Mouse (Mus musculus): ENCODE data around the gene Ubqln4. TPM values are rescaled to one million over a fixed set of nuclear protein-coding genes. Genes with fewer than 3 reads are reported as not detected.

The Ubqln4 gene
- polyA plus RNA-seq, 1 experiment = 94.4 TPM

GRCm38 (mm10) chr3:88544955-88545591, 8.5 kb upstream of the Ubqln4 start:
- TF ChIP-seq GATA1 (IDR thresholded peaks at IDR 0.05; ENCODE audit: low read length) = no peak

GRCm38 (mm10) chr3:88546674-88547418, 6.7 kb upstream of the Ubqln4 start:
- no peak for TF ChIP-seq GATA1 (IDR thresholded peaks at IDR 0.05; ENCODE audit: low read length)

- TF ChIP-seq GATA1 (IDR thresholded peaks at IDR 0.05; ENCODE audit: low read length) = no peak
Measured at GRCm38 (mm10) chr3:88548180-88548917, 5.2 kb upstream of the Ubqln4 start, which contains the start of gene Rab25. TSS of gene Rab25 (minus strand) at chr3:88548300.

GRCm38 (mm10) chr3:88551586-88551985, 2.0 kb upstream of the Ubqln4 start:
- no peak for TF ChIP-seq GATA1 (IDR thresholded peaks at IDR 0.05; ENCODE audit: low read length)

DNA sequence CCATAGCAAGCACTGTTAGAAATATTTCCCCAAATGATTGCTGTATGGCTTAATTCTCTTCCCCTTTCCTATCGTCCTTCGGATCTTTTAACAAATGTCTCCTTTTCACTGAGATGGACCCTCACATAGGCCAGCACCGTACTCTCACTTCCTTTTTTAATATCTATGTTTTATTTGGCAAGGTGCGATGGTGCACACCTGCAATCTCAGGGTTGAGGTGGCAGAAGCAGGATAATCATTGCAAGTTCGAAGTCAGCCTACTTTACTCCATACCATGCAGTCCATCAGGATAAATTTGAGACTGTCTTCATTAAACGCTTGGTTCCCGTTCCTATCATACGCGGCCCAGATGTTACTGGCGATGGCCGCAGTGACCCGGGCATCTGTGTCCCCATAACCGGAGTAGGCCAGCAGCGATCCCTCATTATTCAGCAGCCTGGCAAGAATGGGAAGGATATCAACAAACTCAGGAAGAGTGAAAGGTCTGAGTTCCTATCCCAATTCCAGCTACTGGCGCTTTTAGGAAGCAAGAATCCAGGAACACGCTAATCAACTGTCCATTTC, 1.4 kb upstream of the Ubqln4 start:
- TF ChIP-seq GATA1 (IDR thresholded peaks at IDR 0.05; ENCODE audit: low read length) = no peak

DNA sequence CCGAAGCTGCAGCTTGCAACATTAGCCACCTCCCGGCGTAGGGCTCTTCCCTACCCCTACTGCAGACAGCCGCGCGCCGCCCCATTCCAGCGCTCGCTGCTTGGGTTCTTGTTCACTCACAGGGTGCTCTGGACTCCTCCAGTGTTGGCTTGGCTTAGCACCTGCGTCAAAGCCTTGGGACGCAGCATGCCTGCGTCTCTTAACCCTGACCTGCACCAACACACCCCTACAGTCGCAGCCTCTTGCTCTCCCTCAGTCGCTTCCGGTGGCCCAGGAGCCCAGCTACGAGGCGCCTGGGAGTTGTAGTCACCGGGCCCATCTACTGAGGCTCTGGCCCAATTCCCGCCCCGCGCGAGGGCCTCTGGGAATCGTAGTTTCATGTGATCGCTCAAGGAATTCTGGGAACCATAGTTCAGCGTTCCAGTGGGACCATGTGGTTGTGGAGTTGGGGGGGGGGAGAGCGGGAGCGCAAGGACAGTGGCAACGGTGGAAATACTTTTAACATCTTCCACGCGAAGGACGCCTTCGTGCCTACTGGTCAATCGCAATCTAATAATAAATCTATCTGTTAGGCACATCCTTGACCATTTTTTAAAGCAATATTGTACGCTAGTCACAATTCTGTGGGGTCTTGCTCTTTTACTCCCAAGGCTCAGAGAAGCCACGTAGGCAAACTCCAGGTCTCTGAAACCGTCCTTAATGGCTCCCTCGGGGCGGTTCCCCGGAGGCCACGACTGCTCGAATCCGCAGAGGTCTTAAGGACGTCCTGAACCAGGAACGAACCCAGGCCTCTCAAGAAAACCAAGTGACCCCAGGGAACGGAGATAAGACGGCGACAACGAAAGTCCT, 658 bp upstream of the Ubqln4 start, which contains the start of gene Lamtor2:
TSS of gene Lamtor2 (minus strand) at position 399 of the 849 bp plus-strand sequence.
- TF ChIP-seq GATA1 (IDR thresholded peaks at IDR 0.05; ENCODE audit: low read length) = no peak

DNA sequence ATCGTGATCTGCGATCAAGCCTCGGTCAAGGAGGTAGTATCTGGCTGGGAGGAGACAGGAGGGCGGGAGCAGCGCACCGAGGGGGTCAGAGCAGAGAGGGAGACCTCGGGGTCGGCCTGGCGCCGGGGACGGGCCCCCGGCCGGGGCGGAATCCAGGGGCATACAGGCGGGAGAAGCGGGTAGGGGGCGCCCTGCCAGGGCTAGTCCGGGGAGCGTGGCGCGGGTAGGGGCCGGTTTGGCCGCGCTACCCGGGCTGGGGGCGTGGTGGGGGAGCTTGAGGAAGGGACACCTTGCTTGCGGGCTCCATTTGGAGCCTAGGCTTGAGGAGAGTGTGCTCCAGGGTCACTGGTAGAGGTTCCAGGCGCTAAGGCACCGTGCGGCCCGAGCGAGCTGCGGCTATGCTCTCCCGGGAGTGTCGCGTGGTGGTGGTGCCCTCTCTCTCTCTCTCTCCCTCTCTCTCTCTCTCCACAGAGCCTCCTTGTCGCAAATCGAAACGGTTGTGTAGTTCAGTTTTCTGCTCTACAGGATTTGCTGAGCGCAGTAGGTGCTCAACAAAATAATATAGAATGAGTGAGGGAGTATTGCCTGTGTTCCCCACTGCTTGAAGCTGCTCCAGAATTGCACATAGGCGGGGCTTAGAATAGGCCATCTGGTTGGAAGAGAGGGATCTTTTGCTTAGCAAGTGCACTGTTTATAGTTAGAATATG, 475 bp downstream of the Ubqln4 start:
- TF ChIP-seq GATA1 (IDR thresholded peaks at IDR 0.05; ENCODE audit: low read length) = no peak

DNA sequence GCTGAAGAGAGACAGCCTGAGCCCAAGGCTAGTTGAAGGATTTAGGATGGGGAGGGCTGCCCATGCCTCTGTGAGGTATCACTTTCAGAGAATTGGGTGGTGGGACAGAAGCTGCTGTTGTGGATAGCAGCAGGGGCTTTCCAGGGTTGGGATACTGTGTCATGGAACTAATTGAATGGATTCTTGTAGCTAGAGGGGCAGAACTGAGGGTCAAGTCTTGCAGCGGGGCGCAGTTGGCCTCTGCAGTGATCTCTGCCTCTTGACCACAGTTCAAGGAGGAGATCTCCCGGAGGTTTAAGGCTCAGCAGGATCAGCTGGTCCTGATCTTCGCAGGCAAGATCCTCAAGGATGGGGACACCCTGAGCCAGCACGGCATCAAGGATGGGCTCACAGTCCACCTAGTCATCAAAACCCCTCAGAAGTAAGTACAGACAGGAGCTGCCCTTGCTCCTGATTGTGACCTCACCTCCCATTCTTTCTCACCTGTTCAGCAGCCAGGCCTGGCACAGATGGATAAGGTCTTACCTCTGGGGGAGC, 1.6 kb downstream of the Ubqln4 start:
- TF ChIP-seq GATA1 (IDR thresholded peaks at IDR 0.05; ENCODE audit: low read length) = no peak

GRCm38 (mm10) chr3:88555731-88556130, 2.2 kb downstream of the Ubqln4 start:
- no peak for TF ChIP-seq GATA1 (IDR thresholded peaks at IDR 0.05; ENCODE audit: low read length)

- no peak for TF ChIP-seq GATA1 (IDR thresholded peaks at IDR 0.05; ENCODE audit: low read length)
Measured at GRCm38 (mm10) chr3:88556616-88557015, 3.1 kb downstream of the Ubqln4 start.

GRCm38 (mm10) chr3:88559596-88559995, 6.0 kb downstream of the Ubqln4 start:
- TF ChIP-seq GATA1 (IDR thresholded peaks at IDR 0.05; ENCODE audit: low read length) = no peak

DNA sequence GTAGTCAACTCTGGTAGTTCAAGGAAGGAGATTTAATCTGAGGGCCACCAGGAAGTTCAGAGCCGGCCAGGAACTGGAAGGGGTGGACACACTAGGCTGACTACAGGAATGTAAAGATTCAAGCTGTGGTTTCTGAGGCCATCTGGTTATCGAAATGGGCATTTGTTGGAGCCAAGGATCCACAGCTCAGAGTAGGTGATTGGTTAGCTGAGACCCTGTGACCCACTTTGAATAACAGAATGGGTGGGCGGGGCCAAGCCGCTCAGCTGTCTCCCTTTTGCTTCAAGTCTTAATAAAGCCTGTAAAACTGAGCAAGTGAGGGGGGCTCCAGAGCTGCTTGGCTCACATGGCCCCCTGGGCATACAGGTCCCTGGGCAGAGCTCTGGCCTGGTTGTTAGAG, 8.4 kb downstream of the Ubqln4 start:
- TF ChIP-seq GATA1 (IDR thresholded peaks at IDR 0.05; ENCODE audit: low read length) = no peak

DNA sequence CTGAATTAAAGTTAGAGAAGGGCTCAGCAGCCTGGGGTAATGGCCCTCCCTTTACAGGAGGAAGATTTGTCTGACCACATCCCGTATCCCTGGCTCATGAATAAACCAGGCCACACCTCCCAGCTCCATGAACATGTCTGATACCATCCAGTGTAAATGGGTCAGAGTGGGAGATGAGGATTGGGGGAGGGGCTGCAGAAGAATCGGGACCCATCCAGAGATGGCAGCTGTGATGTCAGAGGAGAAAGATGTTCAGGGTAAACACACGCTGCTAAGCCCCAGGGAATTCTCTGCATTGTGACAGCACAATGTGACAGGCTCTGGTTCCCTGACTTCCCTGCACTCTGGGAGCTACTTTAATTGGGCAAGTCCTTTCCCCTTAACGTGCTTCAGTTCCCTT, 9.9 kb downstream of the Ubqln4 start:
- TF ChIP-seq GATA1 (IDR thresholded peaks at IDR 0.05; ENCODE audit: low read length) = no peak

GRCm38 (mm10) chr3:88563966-88564365, 10.4 kb downstream of the Ubqln4 start:
- TF ChIP-seq GATA1 (IDR thresholded peaks at IDR 0.05; ENCODE audit: low read length) = no peak
